Mouse (Mus musculus) stomach, embryonic 16.5 days (tissue): Measurements from ENCODE around the gene Olfr1466. TPM values are rescaled to one million over a fixed set of nuclear protein-coding genes. Genes with fewer than 3 reads are reported as not detected.

Experiments used
- ATAC-seq: fragments of 200-750 bp; cut with Nextera tagmentation; 2 replicates; pipeline ENCODE4 v1.8.0; 2017; ENCODE audit warnings: moderate number of reproducible peaks, moderate TSS enrichment; ENCODE audit not compliant: insufficient read depth, low FRiP score
- H3K27ac ChIP-seq: fragments of 300-500 bp; sonication (generic); 2 replicates; pipeline ENCODE4 v1.5.1; 2014; ENCODE audit warnings: low read length
- H3K27me3 ChIP-seq: fragments of 300-500 bp; sonication (generic); 2 replicates; pipeline ENCODE4 v1.6.1; 2014; ENCODE audit warnings: low read length, control low read depth, mixed read lengths; ENCODE audit not compliant: control insufficient read depth, insufficient read depth
- H3K36me3 ChIP-seq: fragments of 300-500 bp; sonication (generic); 2 replicates; pipeline ENCODE4 v1.6.1; 2014; ENCODE audit warnings: low read length; ENCODE audit not compliant: control insufficient read depth, insufficient read depth
- H3K4me1 ChIP-seq: fragments of 300-500 bp; sonication (generic); 2 replicates; pipeline ENCODE4 v1.6.1; 2014; ENCODE audit warnings: low read length, control low read depth, mixed read lengths; ENCODE audit not compliant: control insufficient read depth, insufficient read depth
- H3K4me2 ChIP-seq: fragments of 300-500 bp; sonication (generic); 2 replicates; pipeline ENCODE4 v1.6.1; 2014; ENCODE audit warnings: low read depth, low read length, mixed read lengths
- H3K4me3 ChIP-seq: fragments of 300-500 bp; sonication (generic); replicated peaks from 2 replicates; pipeline ENCODE4 v1.5.1; 2014; ENCODE audit warnings: mild to moderate bottlenecking, low read length
- H3K9ac ChIP-seq: fragments of 300-500 bp; sonication (generic); 2 replicates; pipeline ENCODE4 v1.6.1; 2014; ENCODE audit warnings: low read length
- H3K9me3 ChIP-seq: fragments of 300-500 bp; sonication (generic); replicated peaks from 2 replicates; pipeline ENCODE4 v1.6.1; 2016; ENCODE audit warnings: low read length, control low read depth; ENCODE audit not compliant: control insufficient read depth
- WGBS: fragments of 180-500 bp; shearing (Covaris S2); extraction: QIAGEN DNeasy Blood & Tissue Kit; methylation state at CpG from one replicate; pipeline ENCODE4 v1.1.7; 2014; 5-methylcytosine and 5-hydroxymethylcytosine counted together
- polyA plus RNA-seq: library from polyadenylated mRNA; unstranded; fragments of >200 nt; fragmentation: Nextera tagmentation; extraction: Ambion mirVana; gene quantifications from 2 replicates; pipeline ENCODE4 v1.2.1, GENCODE M21; 2015

Gene Olfr1466
- polyA plus RNA-seq: not detected in 2 replicates

DNA sequence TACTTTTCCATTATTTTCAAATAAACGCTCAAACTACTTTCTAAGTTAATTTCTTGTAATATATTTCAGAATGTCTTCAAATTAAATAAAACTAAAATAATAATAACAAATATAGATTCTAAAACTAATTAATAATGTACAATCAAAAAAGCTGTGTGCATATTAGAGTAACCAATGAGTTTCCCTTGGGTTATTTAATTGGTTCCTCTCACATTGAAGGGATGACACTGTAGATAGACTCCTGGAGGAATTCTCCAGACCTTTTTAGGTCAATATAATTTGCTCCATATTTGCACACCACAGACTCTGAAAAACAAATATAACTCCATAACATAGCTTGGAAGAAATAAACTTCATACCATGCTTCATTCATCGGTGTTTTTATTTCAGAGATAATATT, at the start of gene Olfr1466:
TSS of gene Olfr1466 (plus strand) at position 301 of the 400 bp plus-strand sequence.
- 83% methylated on average over 2 of the region's 2 CpGs for WGBS
- ATAC-seq: no peak
- no peaks in the 10 kb centered on the region for H3K27me3 ChIP-seq
- H3K4me2 ChIP-seq: no peak within 1 kb of the TSS
- H3K36me3 ChIP-seq: no peaks in the 10 kb centered on the region
- H3K4me3 ChIP-seq: no peak within 1 kb of the TSS
- no peak within 1 kb of the TSS for H3K27ac ChIP-seq
- no peaks in the 10 kb centered on the region for H3K4me1 ChIP-seq
- no peak within 1 kb of the TSS for H3K9ac ChIP-seq
- H3K9me3 ChIP-seq: 0 out of 2 replicates have a peak, but pooled peaks cover 2% of the 10 kb centered on the region

GRCm38 (mm10) chr19:13315441-13315840, 23.2 kb upstream of the Olfr1466 start, which contains the start of gene Olfr1465:
Gene Olfr1465 (minus strand): TSS chr19:13315541.
- no peaks in the 10 kb centered on the region for H3K27me3 ChIP-seq
- no peaks in the 10 kb centered on the region for H3K4me1 ChIP-seq
- no peak within 1 kb of the TSS for H3K4me3 ChIP-seq
- H3K4me2 ChIP-seq: no peak within 1 kb of the TSS
- no peaks in the 10 kb centered on the region for H3K9me3 ChIP-seq
- H3K27ac ChIP-seq: no peak within 1 kb of the TSS
- H3K9ac ChIP-seq: no peak within 1 kb of the TSS
- no peaks in the 10 kb centered on the region for H3K36me3 ChIP-seq
- no peak for ATAC-seq

DNA sequence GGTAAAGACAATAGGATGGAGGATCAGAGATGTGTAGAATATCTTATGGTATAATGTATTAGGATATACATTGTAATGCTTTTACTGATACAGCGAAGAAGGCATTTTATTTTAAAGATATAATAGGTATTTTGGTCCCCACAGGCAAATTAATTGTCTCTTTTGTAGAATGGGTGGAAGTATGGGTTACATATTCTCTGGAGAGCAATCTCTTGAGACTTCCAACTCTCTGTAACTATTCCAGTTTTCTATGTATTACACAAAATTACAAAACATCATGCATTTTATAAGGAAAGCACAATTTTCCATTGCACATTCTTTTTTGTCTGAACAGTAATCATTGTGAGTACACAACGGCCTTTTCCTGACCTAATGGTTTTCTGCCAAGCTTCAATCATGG, 23.3 kb downstream of the Olfr1466 start, which contains the start of gene Olfr1467:
TSS of gene Olfr1467 (plus strand) at position 301 of the 400 bp plus-strand sequence.
- no peak within 1 kb of the TSS for H3K4me3 ChIP-seq
- H3K9me3 ChIP-seq: peaks cover 3% of the 10 kb centered on the region; the same call in 1 of the 2 replicates
- 60% methylated on average over 2 of the region's 2 CpGs for WGBS
- no peak within 1 kb of the TSS for H3K4me2 ChIP-seq
- H3K27me3 ChIP-seq: no peaks in the 10 kb centered on the region
- H3K36me3 ChIP-seq: no peaks in the 10 kb centered on the region
- no peak for ATAC-seq
- no peak within 1 kb of the TSS for H3K9ac ChIP-seq
- H3K4me1 ChIP-seq: no peaks in the 10 kb centered on the region
- H3K27ac ChIP-seq: no peak within 1 kb of the TSS

Other genes starting within 250 kb of the Olfr1466 start
- gene Olfr1457, start 241.0 kb upstream of the Olfr1466 start, polyA plus RNA-seq: not detected in 2 replicates
- not detected in 2 replicates for gene Olfr1458, start 232.1 kb upstream of the Olfr1466 start, polyA plus RNA-seq
- not detected in 2 replicates for gene Olfr1459, start 189.3 kb upstream of the Olfr1466 start, polyA plus RNA-seq
- not detected in 2 replicates for gene Olfr1461, start 175.9 kb upstream of the Olfr1466 start, polyA plus RNA-seq
- gene Olfr1462, start 153.1 kb upstream of the Olfr1466 start, polyA plus RNA-seq: not detected in 2 replicates
- not detected in 2 replicates for gene Olfr1463, start 107.5 kb upstream of the Olfr1466 start, polyA plus RNA-seq
- gene Olfr1465, start 23.3 kb upstream of the Olfr1466 start, polyA plus RNA-seq: not detected in 2 replicates
- gene Olfr1467, start 23.4 kb downstream of the Olfr1466 start, polyA plus RNA-seq: not detected in 2 replicates
- gene Olfr1469, start 69.0 kb downstream of the Olfr1466 start, polyA plus RNA-seq: not detected in 2 replicates
- not detected in 2 replicates for gene Olfr1471, start 104.5 kb downstream of the Olfr1466 start, polyA plus RNA-seq
- gene Olfr1472, start 117.2 kb downstream of the Olfr1466 start, polyA plus RNA-seq: not detected in 2 replicates
- gene Olfr1474, start 130.7 kb downstream of the Olfr1466 start, polyA plus RNA-seq: not detected in 2 replicates
- not detected in 2 replicates for gene Olfr1475, start 141.3 kb downstream of the Olfr1466 start, polyA plus RNA-seq
- not detected in 2 replicates for gene Olfr1477, start 161.7 kb downstream of the Olfr1466 start, polyA plus RNA-seq
- not detected in 2 replicates for gene Olfr1480, start 189.1 kb downstream of the Olfr1466 start, polyA plus RNA-seq
- not detected in 2 replicates for gene Olfr1484, start 244.6 kb downstream of the Olfr1466 start, polyA plus RNA-seq